Mouse (Mus musculus) liver, adult 2 months (tissue): ENCODE results near the gene Eef2. TPM values are rescaled to one million over a fixed set of nuclear protein-coding genes. Genes with fewer than 3 reads are reported as not detected.

Experiments
- DNase-seq: peaks from one replicate; pipeline ENCODE4 v3.0.0-alpha.2; 2011; ENCODE audit warnings: low read depth, low spot score; ENCODE audit errors: extremely low read depth
- H3K27ac ChIP-seq: fragments of 200-500 bp; replicated peaks from 2 replicates; pipeline ENCODE4 v1.5.1; 2012; ENCODE audit warnings: low read depth, mild to moderate bottlenecking, control low read depth, inconsistent platforms, low read length; ENCODE audit not compliant: insufficient read depth
- H3K27me3 ChIP-seq: fragments of 200-500 bp; 2 replicates; pipeline ENCODE4 v1.6.1; 2012; ENCODE audit warnings: mild to moderate bottlenecking, moderate library complexity, low read length, inconsistent platforms; ENCODE audit not compliant: control insufficient read depth, insufficient read depth
- H3K36me3 ChIP-seq: fragments of 200-500 bp; 2 replicates; pipeline ENCODE4 v1.6.1; 2012; ENCODE audit warnings: low read length, inconsistent platforms; ENCODE audit not compliant: control insufficient read depth, insufficient read depth
- H3K4me1 ChIP-seq: fragments of 200-500 bp; 2 replicates; pipeline ENCODE4 v1.6.1; 2011; ENCODE audit warnings: low read length; ENCODE audit not compliant: control insufficient read depth, insufficient read depth
- H3K4me3 ChIP-seq: fragments of 200-500 bp; 2 replicates; pipeline ENCODE4 v1.5.1; 2011; ENCODE audit warnings: low read depth, mild to moderate bottlenecking, control low read depth, low read length, moderate library complexity; ENCODE audit not compliant: insufficient read depth
- H3K79me2 ChIP-seq: fragments of 200-500 bp; 2 replicates; pipeline ENCODE4 v1.6.1; 2012; ENCODE audit warnings: inconsistent platforms, mild to moderate bottlenecking, low read length, moderate library complexity; ENCODE audit not compliant: control insufficient read depth, insufficient read depth
- H3K9ac ChIP-seq: fragments of 200-500 bp; 2 replicates; pipeline ENCODE4 v1.6.1; 2012; ENCODE audit warnings: low read depth, mild to moderate bottlenecking, control low read depth, inconsistent platforms, low read length
- CTCF ChIP-seq: fragments of 200-500 bp; IDR thresholded peaks from 2 replicates; pipeline ENCODE4 v1.5.1; 2011; ENCODE audit warnings: low read depth, low read length, control low read depth
- POLR2A ChIP-seq: fragments of 200-500 bp; IDR thresholded peaks from 2 replicates; pipeline ENCODE4 v1.6.1; 2011; ENCODE audit warnings: low read length, control low read depth; ENCODE audit not compliant: insufficient read depth; ENCODE audit errors: extremely low read depth
- WGBS: fragments of 180-500 bp; shearing (Covaris S2); methylation state at CpG from one replicate; pipeline ENCODE4 v1.1.7; 2018; 5-methylcytosine and 5-hydroxymethylcytosine counted together
- polyA plus RNA-seq: library from polyadenylated mRNA; depleted of rRNA; stranded (reverse); fragments of >200 nt; gene quantifications from 2 replicates; pipeline ENCODE4 v1.2.3, GENCODE M21; 2012
- total RNA-seq: library from RNA; depleted of rRNA; stranded (reverse); fragments of >200 nt; gene quantifications from 2 replicates; pipeline ENCODE4 v1.2.3, GENCODE M21; 2014

Gene Eef2
- total and polyA plus RNA-seq, 2 experiments: 812 to 1,204 TPM

DNA sequence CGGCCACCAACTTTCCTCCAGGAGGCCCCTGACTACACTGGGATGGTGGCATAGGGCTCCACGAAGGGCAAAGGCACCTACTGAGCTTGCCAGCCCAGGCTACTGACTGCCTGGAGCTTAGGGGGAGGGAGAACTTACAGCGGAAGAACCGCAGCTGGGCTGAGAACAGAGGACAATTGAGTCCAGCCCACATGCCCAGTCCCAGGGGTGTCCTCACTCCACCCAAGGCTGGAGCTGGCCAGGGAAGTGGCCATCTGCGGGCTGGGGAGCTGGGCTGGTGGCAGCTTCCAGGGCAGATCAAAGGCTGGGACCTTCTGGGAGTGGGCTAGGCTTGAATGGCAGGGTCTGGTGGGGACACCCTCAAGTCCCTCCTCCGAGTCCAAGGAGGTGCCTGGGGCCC is 21.7 kb upstream of the Eef2 start:
- Histone ChIP-seq H3K4me3 (no peak overlapping the region), H3K27ac (no peak overlapping the region), H3K79me2 (no peaks in the 10 kb centered on the region; the same call in 1 of the 2 replicates), H3K36me3 (peaks cover 2% of the 10 kb centered on the region; the same call in 1 of the 2 replicates), H3K4me1 (no peaks in the 10 kb centered on the region), H3K27me3 (no peaks in the 10 kb centered on the region), H3K9ac (no peak overlapping the region)
- WGBS: 85% methylated on average over 6 of the region's 6 CpGs
- TF ChIP-seq CTCF: no peak
- no peak for TF ChIP-seq POLR2A
- no peak for DNase-seq

DNA sequence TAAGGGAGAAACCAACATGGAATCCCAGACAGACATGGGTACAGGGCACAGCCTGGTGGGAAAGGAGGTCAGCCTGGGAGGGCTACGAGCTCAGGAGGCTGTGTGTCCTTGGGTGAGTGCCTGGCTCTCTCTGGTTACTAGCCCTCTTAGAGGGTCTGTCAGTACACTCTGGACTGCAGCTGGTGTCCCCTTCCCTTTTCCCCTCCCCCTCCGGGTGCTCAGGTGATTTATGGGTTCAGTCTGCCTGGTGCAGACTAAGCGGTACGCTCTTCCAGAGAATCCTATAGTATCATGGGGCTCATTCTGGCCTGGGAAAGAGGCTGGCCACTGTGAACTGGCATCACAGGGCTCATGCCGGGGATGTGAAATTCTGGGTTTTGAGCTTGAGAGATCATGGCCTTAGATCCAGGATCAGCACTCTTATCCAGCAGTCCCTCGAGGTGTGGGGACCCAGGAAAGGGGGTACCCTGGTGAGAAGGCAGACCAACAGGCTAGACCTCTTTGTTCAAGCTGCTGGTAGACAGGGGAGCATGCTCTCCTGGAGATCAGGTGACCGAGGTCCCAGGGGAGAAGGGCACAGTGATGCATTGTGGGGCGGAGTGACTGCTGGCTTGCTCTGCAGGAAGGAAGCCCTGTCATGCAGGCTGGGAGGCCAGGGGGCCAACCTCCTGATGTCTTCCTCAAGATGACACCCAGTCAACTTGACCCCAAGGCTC is 14.7 kb upstream of the Eef2 start:
- DNase-seq: no peak
- Histone ChIP-seq H3K4me3 (no peak overlapping the region), H3K79me2 (peaks cover 36% of the 10 kb centered on the region), H3K36me3 (no peaks in the 10 kb centered on the region; the same call in 1 of the 2 replicates), H3K9ac (no peak overlapping the region), H3K4me1 (peaks cover 5% of the 10 kb centered on the region), H3K27me3 (no peaks in the 10 kb centered on the region), H3K27ac (no peak overlapping the region)
- WGBS: 87% methylated on average over 8 of the region's 8 CpGs
- TF ChIP-seq CTCF (no peak), POLR2A (no peak)

DNA sequence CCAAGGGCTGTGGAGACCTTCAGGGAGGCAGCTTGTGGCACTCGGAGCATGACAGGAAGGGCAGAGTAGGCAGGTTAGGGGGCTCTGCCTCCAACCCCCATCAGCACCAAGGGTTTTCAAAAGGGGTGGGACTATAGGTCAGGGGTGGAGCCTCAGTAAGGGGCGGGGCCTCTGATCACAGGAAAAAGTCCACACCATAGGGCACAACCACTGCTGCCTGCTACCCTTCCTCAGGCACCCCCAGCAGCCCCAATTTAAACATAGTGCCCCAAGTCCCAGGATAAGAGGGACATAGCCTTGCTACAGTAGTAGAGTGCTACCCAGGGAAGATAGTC is 14.1 kb upstream of the Eef2 start:
- no peak for DNase-seq
- 58% methylated on average over 2 of the region's 2 CpGs for WGBS
- Histone ChIP-seq H3K4me3 (no peak overlapping the region), H3K27ac (no peak overlapping the region), H3K79me2 (peaks cover 42% of the 10 kb centered on the region), H3K9ac (no peak overlapping the region), H3K4me1 (peaks cover 5% of the 10 kb centered on the region), H3K36me3 (no peaks in the 10 kb centered on the region; the same call in 1 of the 2 replicates), H3K27me3 (no peaks in the 10 kb centered on the region)
- no peak for TF ChIP-seq POLR2A
- TF ChIP-seq CTCF: no peak

DNA sequence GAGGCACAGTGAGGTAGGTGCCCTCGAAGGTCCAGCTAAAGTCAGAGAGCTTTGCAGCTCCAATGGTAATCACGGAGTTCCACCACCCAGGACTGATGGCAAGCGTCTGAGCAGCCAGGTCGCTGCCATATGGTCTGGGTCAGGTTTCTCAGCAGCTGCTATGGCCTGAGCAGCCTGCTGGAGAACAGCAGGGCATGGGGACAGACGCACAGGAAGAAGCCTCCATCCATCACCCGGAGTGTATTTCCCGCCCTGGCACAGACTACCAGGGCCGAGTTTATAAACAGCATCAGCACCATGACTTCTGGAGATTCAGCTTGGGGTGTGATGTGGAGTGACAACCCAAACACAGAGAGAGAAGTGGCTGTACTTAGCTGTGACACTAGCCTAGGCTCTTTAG is 11.3 kb upstream of the Eef2 start:
- Histone ChIP-seq H3K9ac (no peak overlapping the region), H3K79me2 (peaks cover 42% of the 10 kb centered on the region), H3K27ac (no peak overlapping the region), H3K36me3 (no peaks in the 10 kb centered on the region), H3K4me1 (peaks cover 7% of the 10 kb centered on the region), H3K27me3 (no peaks in the 10 kb centered on the region), H3K4me3 (no peak overlapping the region)
- no peak for DNase-seq
- TF ChIP-seq CTCF: no peak
- WGBS: 76% methylated on average over 8 of the region's 8 CpGs

DNA sequence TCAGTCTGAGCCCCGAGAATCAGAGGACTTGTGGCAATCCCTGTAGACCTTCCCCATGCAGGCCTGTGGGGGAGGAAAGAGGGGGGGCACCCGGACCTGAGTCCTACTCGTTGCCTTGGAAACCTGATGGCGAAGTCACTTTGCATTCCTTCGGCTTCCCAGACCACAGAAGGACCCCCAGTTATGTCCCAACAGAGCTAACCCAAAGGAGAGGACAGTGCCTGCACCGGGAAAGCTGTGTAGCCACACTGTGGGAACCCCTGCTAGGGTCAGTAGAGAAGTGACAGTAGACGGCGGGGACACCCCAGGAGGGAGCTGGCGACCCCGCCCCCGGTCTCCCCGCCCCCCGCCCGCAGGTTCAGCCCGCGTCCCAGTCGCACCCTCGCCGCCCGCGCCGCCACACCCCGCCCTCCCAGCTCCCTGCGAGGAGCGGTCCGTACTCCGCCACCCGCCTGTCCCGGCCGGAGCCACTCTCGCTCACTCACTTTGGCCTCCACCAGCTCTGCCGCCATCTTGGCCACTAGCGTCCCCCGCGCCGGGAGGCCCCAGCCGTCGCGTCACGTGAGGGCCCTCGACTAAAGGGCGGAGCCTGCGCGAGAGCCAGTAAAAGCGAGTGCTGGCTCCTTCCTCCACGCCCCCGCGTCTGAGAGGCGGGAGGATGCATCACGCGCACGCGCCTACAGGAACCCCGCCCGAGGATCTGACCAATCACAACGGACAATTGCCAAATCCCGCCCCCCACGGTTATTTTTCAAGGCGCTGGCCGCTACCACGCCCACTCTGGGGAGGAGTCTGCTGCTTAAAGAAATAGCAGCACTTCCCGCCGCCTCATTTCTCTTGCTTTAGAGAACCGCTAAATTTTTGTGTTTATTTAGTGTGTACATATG is 9.0 kb upstream of the Eef2 start, which contains the start of gene Pias4:
Gene Pias4 (minus strand): TSS at position 724 of the 887 bp plus-strand sequence.
- H3K27me3 ChIP-seq: no peaks in the 10 kb centered on the region
- peak; percentile 81 for TF ChIP-seq POLR2A
- TF ChIP-seq CTCF: no peak
- peak within 1 kb of the TSS; percentile 99 for H3K4me3 ChIP-seq
- peaks cover 33% of the 10 kb centered on the region for H3K79me2 ChIP-seq
- DNase-seq: peak; percentile 90
- H3K4me1 ChIP-seq: peaks cover 6% of the 10 kb centered on the region
- peak within 1 kb of the TSS; percentile 94 for H3K9ac ChIP-seq
- H3K27ac ChIP-seq: peak within 1 kb of the TSS; percentile 32
- under 1% methylated on average over 54 of the region's 64 CpGs for WGBS
- no peaks in the 10 kb centered on the region for H3K36me3 ChIP-seq
